Mouse (Mus musculus): ENCODE data around the gene Chic2. TPM values are rescaled to one million over a fixed set of nuclear protein-coding genes. Genes with fewer than 3 reads are reported as not detected.

Chic2 gene
- polyA plus RNA-seq, 1 experiment from 2014 or later = 27.1 TPM

DNA sequence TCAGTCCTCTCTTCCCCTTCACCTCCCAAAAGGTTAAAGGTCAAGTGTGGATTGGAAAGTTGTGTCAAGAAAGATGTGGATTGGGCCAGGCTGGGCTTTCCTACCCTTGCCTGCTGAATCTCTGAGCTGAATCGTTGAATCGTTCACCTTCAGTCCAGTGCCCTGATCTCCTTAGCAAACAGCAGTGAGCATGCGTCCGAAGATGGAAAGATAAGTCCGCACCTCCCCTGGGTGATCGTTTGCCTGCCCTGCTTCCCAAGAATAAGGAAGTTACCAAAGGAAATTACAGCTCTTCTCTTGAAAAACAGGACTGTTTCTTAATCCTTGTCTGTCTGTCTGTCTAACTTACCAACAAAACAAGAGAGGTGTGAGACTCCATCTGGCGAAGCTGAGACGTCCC is 96.1 kb downstream of the Chic2 start:
- Histone ChIP-seq H3K27me3 (peaks cover 32% of the 10 kb centered on the region), H3K4me1 (peaks cover 6% of the 10 kb centered on the region)

More for the DNA sequence above, 96.1 kb downstream of the Chic2 start:
- no peak for ATAC-seq (replicated peaks; ENCODE audit: low FRiP score)
- no peaks in the 10 kb centered on the region for H3K36me3 ChIP-seq
- 60% methylated on average over 8 of the region's 8 CpGs for WGBS
- H3K9ac ChIP-seq = no peak overlapping the region
- no peak overlapping the region for H3K4me2 ChIP-seq
- no peaks in the 10 kb centered on the region for H3K9me3 ChIP-seq (replicated peaks)
- H3K4me3 ChIP-seq (replicated peaks) = no peak overlapping the region
- H3K27ac ChIP-seq = no peak overlapping the region

Other genes starting within 250 kb of the Chic2 start
- not detected in 2 replicates for gene Gsx2, start 30.8 kb upstream of the Chic2 start, polyA plus RNA-seq (2015; fragmentation: Nextera tagmentation; extraction: Ambion mirVana)
- 40.0 and 47.3 TPM in 2 replicates for gene Pdgfra, start 107.5 kb upstream of the Chic2 start, polyA plus RNA-seq (2015; fragmentation: Nextera tagmentation; extraction: Ambion mirVana)

Data from kidney, embryonic 15.5 days (tissue).